Mouse (Mus musculus): ENCODE measurements around the gene Acbd5.

The Acbd5 gene

DNA sequence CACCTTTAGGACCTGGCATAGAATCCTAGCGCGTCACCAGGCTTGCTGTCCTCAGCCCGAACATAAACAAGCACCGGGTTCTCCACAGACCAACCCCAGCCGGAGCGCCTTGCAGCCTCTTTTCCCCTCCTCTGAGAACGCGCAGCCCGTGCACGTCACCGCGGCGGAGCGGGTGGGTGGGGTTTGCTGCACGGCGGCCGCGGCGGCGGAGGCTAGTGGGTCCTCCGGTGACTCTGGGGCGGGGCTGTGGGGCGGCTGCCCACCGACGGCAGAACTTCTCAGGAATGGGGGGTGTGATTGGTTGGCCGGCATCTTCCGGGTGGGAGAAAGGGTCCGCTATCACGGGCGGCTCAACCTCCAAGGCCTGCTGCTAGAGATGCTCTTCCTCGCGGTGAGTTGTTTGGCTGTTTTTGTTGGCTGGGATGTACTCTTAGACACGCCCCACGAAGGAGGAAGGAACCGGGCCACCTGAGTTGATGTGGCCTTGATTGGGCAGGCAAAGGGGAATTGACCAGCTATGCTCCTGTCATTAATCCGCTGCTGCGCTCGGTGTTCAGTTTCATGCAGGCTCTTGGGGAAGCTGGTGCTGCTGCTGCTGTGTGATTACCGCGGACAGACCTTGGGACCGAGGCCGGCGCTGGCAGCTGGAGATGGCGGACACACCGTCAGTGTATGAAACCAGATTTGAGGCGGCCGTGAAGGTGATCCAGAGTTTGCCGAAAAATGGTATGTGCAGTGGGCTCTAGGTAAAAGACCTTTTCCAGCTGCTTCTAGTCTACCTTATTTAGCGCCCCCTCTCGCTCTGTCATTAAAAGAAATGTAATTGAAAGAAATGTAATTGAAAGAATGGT lies 1.2 kb downstream of the Acbd5 start:
- peak; percentile 95 for DNase-seq (ENCODE audit: low read depth)

DNA sequence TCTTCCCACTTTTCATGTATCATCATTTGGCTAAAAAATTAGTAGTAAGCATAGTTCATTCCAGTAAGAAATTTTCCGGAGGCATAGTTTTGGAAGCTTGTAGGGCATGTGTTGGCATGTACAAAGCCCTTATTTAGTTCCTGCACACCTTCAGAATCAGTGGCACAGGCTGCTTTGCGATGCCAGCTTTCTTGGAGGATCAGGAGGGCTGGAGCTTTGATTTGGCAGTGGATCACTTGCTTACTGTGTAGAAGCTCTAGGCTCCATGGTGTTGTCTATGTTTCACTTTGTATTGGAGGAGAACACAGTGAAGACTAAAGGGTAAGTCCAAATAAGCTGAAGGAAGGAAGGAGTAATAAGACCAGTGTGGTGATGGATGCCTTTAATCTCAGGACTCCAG lies 2.5 kb downstream of the Acbd5 start:
- no peak for DNase-seq (ENCODE audit: low read depth)

DNA sequence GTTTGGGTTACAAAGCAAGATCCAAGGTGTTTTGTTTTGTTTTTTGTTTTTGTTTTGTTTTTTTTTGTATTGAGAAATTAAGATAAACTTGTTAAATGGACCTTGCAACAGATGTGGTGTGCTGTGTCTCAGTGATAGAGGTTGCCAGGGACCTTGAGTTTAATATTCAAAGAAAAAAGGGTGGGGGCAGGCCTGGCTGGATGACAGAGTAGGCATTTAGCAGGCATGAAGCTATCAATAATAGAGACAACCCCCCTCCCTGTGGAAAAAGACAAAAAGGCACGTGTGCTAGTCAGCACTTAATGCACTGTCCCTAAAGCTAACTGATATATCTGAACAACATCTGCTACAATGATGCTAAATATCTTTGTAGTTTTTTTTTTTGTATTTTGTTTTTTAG lies 3.4 kb downstream of the Acbd5 start:
- no peak for DNase-seq (ENCODE audit: low read depth)

GRCm38 (mm10) chr2:23075846-23076245 lies 7.9 kb downstream of the Acbd5 start:
- no peak for DNase-seq (ENCODE audit: low read depth)

DNA sequence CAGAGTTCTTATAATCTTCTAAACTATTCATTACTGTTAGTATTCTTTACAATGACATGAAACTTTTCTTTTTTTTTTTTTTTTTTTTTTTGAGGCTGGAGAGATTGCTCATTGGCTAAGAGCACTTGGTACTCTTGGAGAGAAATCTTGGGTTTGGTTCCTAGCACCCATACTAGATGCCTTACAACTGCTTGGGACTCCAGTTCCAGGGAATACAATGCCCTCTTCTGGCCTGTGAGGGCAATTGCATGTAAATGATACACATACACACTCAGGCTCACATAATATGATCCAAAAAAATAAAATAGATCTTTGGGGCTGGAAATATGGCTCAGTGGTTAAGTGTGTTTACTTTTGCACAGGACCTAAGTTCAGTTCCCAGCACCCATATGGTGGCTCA lies 8.8 kb downstream of the Acbd5 start:
- DNase-seq (ENCODE audit: low read depth): no peak

- DNase-seq (ENCODE audit: low read depth): no peak
Observed at GRCm38 (mm10) chr2:23077693-23078092, 9.7 kb downstream of the Acbd5 start.

DNA sequence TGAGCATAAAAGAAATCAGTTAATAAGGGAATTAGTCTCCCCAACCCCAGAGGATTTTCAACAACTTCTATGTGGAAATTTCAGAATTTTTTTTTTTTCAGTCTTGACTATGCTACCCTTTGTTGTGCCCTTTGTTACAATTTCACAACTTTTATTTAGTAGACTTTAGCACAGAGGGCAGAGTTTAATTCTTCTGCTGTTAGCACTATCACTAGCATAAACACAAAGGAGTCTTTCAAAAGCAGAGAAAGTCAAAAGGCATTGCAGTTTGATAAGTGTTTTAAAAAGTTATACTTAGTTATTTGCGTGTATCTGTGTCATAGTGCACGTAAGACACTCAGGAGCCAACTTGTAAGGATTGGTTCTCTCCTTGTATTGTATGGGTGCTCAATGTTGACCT lies 10.6 kb downstream of the Acbd5 start:
- DNase-seq (ENCODE audit: low read depth): no peak

- DNase-seq (ENCODE audit: low read depth): no peak
Observed at GRCm38 (mm10) chr2:23084540-23084939, 16.6 kb downstream of the Acbd5 start.

GRCm38 (mm10) chr2:23092216-23092615 lies 24.2 kb downstream of the Acbd5 start:
- peak; percentile 67 for DNase-seq (ENCODE audit: low read depth)

DNA sequence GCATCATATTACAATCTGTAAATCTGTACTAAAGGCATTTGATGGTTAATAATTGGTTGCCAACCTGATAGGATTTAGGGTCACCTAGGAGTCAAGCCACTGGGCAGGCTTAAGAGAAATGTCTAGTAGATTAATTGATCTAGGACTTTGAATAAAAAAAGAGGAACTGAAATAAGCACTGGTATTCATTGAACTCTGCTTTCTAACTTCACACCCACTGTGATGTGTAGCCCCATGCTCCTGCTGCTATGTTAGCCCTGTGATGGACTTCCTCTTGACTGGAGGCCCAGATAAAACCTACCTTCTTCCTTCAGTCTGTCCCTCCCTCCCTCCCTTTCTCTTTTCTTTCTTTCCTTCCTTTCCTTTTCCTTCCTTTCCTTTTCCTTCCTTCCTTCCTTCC lies 29.1 kb downstream of the Acbd5 start:
- no peak for DNase-seq (ENCODE audit: low read depth)

DNA sequence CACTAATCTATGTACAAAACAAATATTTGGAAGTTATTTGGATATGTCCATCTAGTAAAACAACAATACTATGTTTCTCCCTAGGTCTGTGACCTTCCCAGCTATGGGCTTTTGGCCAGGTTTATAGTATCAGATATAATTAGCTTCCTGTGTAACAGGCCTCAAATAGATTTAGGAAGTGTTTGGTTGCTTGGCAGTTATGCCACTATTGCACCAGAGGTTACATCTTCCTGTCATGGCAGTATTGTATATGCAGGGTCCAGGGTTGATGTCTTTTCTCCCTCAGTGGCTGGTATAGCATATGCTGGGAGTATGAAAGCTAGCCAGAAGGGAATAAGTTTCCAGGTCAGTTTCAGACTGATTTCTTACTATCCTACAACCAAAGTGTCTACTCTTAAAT lies 34.3 kb downstream of the Acbd5 start:
- no peak for DNase-seq (ENCODE audit: low read depth)

DNA sequence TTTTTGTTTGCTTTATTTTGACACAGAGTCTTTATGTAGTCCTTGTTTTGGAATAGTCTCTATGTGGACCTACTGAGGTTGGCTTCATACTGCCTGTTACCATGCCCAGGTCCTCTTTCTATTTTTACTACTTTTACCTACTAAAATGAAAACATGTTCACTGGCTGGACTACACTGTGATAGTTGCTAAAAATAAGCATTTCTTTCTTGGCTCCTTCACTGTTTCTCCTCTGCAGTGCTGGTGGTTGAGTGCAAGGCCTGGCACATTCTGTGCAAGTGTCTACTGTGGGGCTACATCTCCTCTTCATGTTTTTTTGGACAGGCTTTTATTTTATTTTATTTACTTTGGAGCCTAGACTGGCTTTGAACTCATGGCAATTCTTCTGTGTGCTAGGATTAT lies 51.6 kb downstream of the Acbd5 start:
- DNase-seq (ENCODE audit: low read depth): no peak

GRCm38 (mm10) chr2:23155199-23155621 lies 87.2 kb downstream of the Acbd5 start:
- DNase-seq (ENCODE audit: low read depth): peak; percentile 56

GRCm38 (mm10) chr2:23155777-23156607 lies 88.0 kb downstream of the Acbd5 start, which contains the start of the genes Mastl and Yme1l1:
Mastl (minus strand) TSS chr2:23156024.
Yme1l1 (plus strand) TSS chr2:23156369.
- DNase-seq (ENCODE audit: low read depth): peak; percentile 99

- DNase-seq (ENCODE audit: low read depth): no peak
Observed at GRCm38 (mm10) chr2:23156608-23157081, 88.7 kb downstream of the Acbd5 start.

All from NIH3T3 (cell line).